Mouse (Mus musculus): Measurements from ENCODE around the gene Alkbh4. TPM values are rescaled to one million over a fixed set of nuclear protein-coding genes. Genes with fewer than 3 reads are reported as not detected.
"Not testable (repeated sequence)": the region's sequence is repeated elsewhere in the genome, so short reads cannot be mapped to it uniquely, and the experiment has no call there.

Gene Alkbh4
- polyA plus RNA-seq, 1 experiment: not detected

DNA sequence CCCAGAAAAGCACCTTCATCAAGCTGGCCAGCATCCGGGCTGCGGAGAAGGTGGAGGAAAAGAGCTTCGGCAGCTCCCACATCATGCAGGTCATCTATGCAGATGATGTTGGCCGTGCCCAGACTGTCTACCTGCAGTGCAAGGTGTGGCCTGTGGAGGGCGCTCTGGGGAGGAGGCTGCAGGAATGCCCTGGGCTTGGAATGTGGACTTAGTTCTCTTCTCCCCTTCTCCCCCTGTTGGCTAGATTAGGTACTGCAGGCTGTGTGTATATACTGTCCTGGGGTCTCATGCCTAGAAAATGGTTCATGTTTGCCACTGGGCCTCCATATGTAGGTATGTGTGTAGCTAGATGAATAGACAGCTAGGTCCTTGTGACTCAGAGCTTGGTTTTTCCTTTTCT lies 31.4 kb upstream of the Alkbh4 start:
- WGBS: 90% methylated on average over 5 of the region's 5 CpGs
- Histone ChIP-seq H3K4me3 (ENCODE audit: insufficient read depth, low read depth, low read length) (no peak overlapping the region), H3K4me1 (ENCODE audit: control insufficient read depth, insufficient read depth, low read length) (peaks cover 4% of the 10 kb centered on the region), H3K27ac (ENCODE audit: insufficient read depth, low read depth, low read length) (no peak overlapping the region)
- TF ChIP-seq CTCF (IDR thresholded peaks at IDR 0.05; ENCODE audit: insufficient read depth, low read depth, low read length) (no peak), POLR2A (IDR thresholded peaks at IDR 0.05; ENCODE audit: insufficient read depth, low read depth, low read length) (no peak)

DNA sequence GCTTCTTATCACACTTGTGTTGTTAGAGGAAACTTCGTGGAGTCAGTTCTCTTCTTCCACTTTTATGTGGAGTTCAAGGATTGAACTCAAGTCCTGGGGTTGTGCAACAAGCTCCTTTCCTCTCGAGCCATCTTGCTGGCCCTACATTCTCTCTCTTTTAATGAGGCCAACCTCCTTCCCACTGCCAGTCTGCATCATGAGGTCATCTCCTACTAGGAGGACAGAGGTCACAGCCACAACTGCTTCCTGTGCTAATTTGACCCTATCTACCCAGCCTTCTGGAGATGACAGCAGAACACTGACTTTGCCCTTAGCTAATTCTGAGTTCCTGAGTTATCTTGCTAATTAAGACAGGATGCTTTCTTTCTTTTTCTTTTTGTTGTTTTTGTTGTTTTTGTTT lies 27.5 kb upstream of the Alkbh4 start:
- WGBS: 58% methylated on average over 2 of the region's 2 CpGs
- TF ChIP-seq POLR2A (IDR thresholded peaks at IDR 0.05; ENCODE audit: insufficient read depth, low read depth, low read length) (no peak), CTCF (IDR thresholded peaks at IDR 0.05; ENCODE audit: insufficient read depth, low read depth, low read length) (no peak)
- H3K27ac ChIP-seq (ENCODE audit: insufficient read depth, low read depth, low read length): no peak overlapping the region
- H3K4me3 ChIP-seq (ENCODE audit: insufficient read depth, low read depth, low read length): no peak overlapping the region
- no peaks in the 10 kb centered on the region for H3K4me1 ChIP-seq (ENCODE audit: control insufficient read depth, insufficient read depth, low read length)

DNA sequence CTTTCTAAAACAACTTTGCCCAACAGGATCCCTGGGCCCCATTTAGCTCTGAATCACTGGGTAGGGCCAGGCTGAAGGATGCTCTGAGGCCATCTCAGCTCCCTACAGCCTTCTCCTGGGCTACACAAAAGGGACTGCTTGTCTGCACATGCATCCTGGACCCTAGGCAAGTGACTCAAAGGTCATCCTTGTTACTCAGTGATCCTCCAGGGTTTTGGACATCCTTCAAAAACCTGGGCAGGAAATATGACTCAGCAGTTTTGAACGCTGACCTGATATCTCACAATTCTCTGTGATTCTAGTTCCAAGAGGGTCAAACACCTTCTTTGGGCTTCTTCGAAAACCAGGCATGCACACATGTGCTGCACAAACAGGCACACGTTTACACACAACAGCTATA lies 26.9 kb upstream of the Alkbh4 start:
- H3K4me1 ChIP-seq (ENCODE audit: control insufficient read depth, insufficient read depth, low read length): no peaks in the 10 kb centered on the region
- H3K27ac ChIP-seq (ENCODE audit: insufficient read depth, low read depth, low read length): no peak overlapping the region
- H3K4me3 ChIP-seq (ENCODE audit: insufficient read depth, low read depth, low read length): no peak overlapping the region
- TF ChIP-seq CTCF (IDR thresholded peaks at IDR 0.05; ENCODE audit: insufficient read depth, low read depth, low read length): no peak
- no peak for TF ChIP-seq POLR2A (IDR thresholded peaks at IDR 0.05; ENCODE audit: insufficient read depth, low read depth, low read length)
- WGBS: 81% methylated on average over 3 of the region's 3 CpGs

DNA sequence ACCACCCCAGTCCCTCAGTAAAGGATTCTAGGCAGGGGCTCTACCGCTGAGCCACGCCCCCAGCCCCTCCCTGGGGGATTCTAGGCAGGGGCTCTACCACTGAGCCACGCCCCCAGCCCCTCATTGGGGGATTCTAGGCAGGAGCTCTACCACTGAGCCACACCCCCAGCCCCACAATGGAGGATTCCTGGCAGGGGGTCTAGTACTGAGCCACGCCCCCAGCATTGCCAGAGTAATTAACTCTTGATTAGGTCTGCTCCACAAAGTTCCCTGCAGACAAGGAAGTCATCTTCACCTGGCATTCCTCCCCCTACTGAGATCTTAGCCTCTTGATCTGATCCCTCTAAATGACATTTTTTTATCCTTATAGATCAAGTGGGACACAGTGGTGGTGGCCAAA lies 22.4 kb upstream of the Alkbh4 start:
- H3K27ac ChIP-seq (ENCODE audit: insufficient read depth, low read depth, low read length); H3K4me3 ChIP-seq (ENCODE audit: insufficient read depth, low read depth, low read length): not testable (repeated sequence)
- H3K4me1 ChIP-seq (ENCODE audit: control insufficient read depth, insufficient read depth, low read length): peaks cover 15% of the 10 kb centered on the region
- 36% methylated on average over 4 of the region's 4 CpGs for WGBS

DNA sequence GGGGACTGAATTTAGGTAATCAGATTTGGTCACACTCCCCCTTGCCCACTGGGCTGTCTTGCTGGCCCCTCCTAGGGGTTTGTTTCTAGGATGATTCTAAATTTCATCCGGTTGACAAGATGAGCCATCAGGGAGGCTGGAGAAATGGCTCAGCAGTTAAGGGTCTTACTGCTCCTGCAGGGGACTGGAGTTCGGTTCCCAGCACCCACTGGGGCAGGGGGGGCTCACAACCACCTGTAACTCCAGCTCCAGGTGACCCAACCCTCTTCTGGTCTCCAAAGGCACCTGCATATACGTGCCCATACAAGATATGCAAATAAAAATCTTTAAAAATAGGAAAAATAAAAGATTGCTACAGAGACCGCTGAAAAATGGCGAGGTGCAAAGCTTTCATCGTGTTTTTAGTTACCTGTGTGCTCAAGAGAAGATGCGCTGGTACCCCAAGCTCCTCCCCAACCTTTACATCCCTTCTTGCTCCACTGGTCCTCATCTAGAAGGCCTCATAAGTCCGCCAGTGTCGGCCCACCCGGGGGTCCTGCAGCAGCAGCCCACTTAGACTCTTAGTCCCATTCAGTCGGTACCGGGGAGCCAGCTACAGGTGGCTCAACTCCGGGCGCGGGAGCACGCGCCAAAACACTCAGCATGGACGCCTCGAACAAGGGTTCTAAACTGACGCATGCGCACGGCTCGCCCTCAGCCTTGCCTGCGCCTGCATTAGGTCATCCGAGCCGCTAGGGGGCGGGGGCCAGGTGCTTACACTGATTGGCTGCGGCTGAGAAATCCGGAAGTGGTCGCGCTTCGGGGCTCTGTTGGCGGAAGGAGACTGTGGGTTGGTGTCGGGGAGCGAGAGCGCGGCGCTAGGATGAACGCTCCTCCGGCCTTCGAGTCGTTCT lies 19.8 kb upstream of the Alkbh4 start, which contains the start of gene Polr2j:
Gene Polr2j, plus strand, starts transcription at position 741 of the 893 bp plus-strand sequence.
- Histone ChIP-seq H3K4me3 (ENCODE audit: insufficient read depth, low read depth, low read length) (peak within 1 kb of the TSS; percentile 70), H3K4me1 (ENCODE audit: control insufficient read depth, insufficient read depth, low read length) (peaks cover 16% of the 10 kb centered on the region), H3K27ac (ENCODE audit: insufficient read depth, low read depth, low read length) (peak within 1 kb of the TSS; percentile 14; the same call in 1 of the 2 replicates)
- WGBS: 3% methylated on average over 42 of the region's 42 CpGs
- peak; percentile 97 for TF ChIP-seq POLR2A (IDR thresholded peaks at IDR 0.05; ENCODE audit: insufficient read depth, low read depth, low read length)
- peak; percentile 90 for TF ChIP-seq CTCF (IDR thresholded peaks at IDR 0.05; ENCODE audit: insufficient read depth, low read depth, low read length)

DNA sequence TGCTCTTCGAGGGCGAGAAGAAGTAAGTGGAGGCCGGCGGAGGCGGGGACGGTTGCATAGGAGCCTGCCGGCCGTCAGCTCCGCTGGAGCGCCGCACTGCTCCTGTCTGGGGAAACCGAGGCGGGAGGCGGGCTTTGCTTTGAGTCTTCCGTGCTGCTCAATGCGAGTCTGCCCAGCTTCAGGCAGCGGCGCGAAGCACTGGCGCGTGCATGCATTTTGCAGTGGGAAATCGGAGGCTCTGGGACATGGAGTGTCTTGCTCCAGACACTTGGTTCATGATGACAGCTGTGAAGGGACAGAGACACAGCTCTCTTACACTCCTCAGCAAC lies 19.2 kb upstream of the Alkbh4 start:
- Histone ChIP-seq H3K4me1 (ENCODE audit: control insufficient read depth, insufficient read depth, low read length) (peaks cover 16% of the 10 kb centered on the region), H3K4me3 (ENCODE audit: insufficient read depth, low read depth, low read length) (peak overlapping the region; percentile 69), H3K27ac (ENCODE audit: insufficient read depth, low read depth, low read length) (peak overlapping the region; percentile 14; the same call in 1 of the 2 replicates)
- TF ChIP-seq CTCF (IDR thresholded peaks at IDR 0.05; ENCODE audit: insufficient read depth, low read depth, low read length) (no peak), POLR2A (IDR thresholded peaks at IDR 0.05; ENCODE audit: insufficient read depth, low read depth, low read length) (no peak)
- under 1% methylated on average over 22 of the region's 22 CpGs for WGBS

DNA sequence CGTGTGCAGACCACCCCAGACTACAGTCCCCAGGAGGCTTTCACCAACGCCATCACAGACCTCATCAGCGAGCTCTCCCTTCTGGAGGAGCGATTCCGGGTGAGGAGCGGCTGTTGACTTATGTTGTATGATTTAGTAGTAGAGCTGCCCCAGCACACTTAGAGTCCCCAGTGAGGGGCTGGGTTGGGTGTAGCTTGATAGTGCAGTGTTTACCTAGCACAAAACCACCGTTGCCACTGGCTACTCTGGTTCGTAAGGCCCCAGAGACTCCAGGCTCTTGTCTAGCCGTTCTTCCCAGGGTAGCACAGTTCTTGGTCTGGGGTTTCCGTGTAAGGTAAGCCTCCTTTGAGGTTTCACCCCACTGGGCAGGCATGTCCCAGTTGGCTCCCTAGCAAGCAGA lies 13.8 kb upstream of the Alkbh4 start:
- TF ChIP-seq POLR2A (IDR thresholded peaks at IDR 0.05; ENCODE audit: insufficient read depth, low read depth, low read length): no peak
- TF ChIP-seq CTCF (IDR thresholded peaks at IDR 0.05; ENCODE audit: insufficient read depth, low read depth, low read length): no peak
- H3K27ac ChIP-seq (ENCODE audit: insufficient read depth, low read depth, low read length): no peak overlapping the region
- peaks cover 10% of the 10 kb centered on the region for H3K4me1 ChIP-seq (ENCODE audit: control insufficient read depth, insufficient read depth, low read length)
- WGBS: 86% methylated on average over 10 of the region's 10 CpGs
- no peak overlapping the region for H3K4me3 ChIP-seq (ENCODE audit: insufficient read depth, low read depth, low read length)

DNA sequence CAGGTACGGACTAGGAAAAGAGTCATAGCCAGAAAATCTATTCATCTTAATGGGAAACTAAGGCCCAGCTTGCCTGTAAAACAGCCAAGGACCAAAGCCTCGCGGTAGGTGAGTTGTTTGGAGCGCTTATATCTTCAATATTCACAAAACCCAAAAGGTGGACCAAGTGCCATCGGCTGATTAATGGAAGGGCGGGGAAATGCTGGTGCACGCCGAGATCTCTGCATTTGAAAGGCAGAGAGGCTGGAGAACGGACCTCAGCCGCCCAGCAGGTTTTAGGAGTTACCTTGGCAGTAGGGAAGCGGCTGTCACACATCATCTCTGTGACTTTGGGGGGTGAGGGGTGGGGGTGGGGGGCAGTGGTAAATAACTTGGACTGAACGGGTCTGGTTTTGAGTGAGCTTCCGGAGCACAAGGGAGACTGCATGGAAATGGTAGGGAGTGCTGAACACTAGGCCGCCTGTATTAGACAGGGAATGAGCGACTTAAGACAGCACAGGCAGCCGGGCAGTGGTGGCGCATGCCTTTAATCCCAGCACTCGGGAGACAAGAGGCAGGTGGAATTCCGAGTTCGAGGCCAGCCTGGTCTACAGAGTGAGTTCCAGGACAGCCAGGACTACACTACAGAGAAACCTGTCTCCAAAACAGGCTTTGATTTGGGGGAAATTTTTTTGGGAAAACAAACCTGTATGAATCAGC lies 495 bp downstream of the Alkbh4 start:
- WGBS: 6% methylated on average over 20 of the region's 20 CpGs
- no peak for TF ChIP-seq CTCF (IDR thresholded peaks at IDR 0.05; ENCODE audit: insufficient read depth, low read depth, low read length)
- TF ChIP-seq POLR2A (IDR thresholded peaks at IDR 0.05; ENCODE audit: insufficient read depth, low read depth, low read length): no peak; the same call in 1 of the 2 replicates
- Histone ChIP-seq H3K4me3 (ENCODE audit: insufficient read depth, low read depth, low read length) (peak overlapping the region; percentile 74), H3K27ac (ENCODE audit: insufficient read depth, low read depth, low read length) (no peak overlapping the region), H3K4me1 (ENCODE audit: control insufficient read depth, insufficient read depth, low read length) (peaks cover 8% of the 10 kb centered on the region)

DNA sequence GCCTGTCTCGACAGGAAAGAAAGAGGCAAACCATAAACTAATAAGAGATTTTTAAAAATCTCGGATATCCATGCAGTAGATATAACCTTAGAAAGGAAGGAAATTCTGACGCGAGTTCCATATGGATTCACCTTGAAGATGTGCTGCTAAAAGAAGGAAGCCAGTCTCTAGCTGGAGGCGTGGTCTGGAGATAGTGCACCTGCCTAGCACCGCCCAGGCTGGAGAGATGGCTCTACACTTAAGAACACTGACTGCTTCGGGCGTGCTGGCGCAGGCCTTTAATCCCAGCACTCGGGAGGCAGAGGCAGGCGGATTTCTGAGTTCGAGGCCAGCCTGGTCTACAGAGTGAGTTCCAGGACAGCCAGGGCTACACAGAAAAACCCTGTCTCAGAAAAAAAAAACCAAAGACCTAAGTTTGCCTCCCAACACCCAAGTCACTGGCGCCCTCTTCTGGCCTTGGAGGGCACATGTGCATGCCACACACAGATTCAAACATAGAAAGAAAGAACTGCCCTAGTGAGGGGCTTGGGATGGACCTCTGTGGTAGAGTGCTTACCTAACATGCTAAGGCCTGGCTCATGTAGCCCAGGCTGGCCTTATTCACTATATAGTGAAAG lies 1.8 kb downstream of the Alkbh4 start:
- peaks cover 8% of the 10 kb centered on the region for H3K4me1 ChIP-seq (ENCODE audit: control insufficient read depth, insufficient read depth, low read length)
- no peak overlapping the region for H3K27ac ChIP-seq (ENCODE audit: insufficient read depth, low read depth, low read length)
- H3K4me3 ChIP-seq (ENCODE audit: insufficient read depth, low read depth, low read length): no peak overlapping the region
- TF ChIP-seq POLR2A (IDR thresholded peaks at IDR 0.05; ENCODE audit: insufficient read depth, low read depth, low read length) (no peak), CTCF (IDR thresholded peaks at IDR 0.05; ENCODE audit: insufficient read depth, low read depth, low read length) (0 out of 2 replicates have a peak, but pooled peaks have one; percentile 28)
- 75% methylated on average over 13 of the region's 13 CpGs for WGBS

Measured in olfactory bulb, adult 2 months (tissue).